Mouse (Mus musculus) bone marrow macrophage, adult 2 months (primary cell): ENCODE measurements around the gene Olfr507. TPM values are rescaled to one million over a fixed set of nuclear protein-coding genes. Genes with fewer than 3 reads are reported as not detected.
"Not testable (repeated sequence)": the region's sequence is repeated elsewhere in the genome, so short reads cannot be mapped to it uniquely, and the experiment has no call there.

Experiments used
- H3K27ac ChIP-seq: 2 replicates; pipeline ENCODE4 v1.5.1; 2012; ENCODE audit warnings: low read depth, low read length; ENCODE audit not compliant: insufficient read depth
- H3K4me1 ChIP-seq: 2 replicates; pipeline ENCODE4 v1.6.1; 2012; ENCODE audit warnings: low read length; ENCODE audit not compliant: control insufficient read depth, insufficient read depth
- H3K4me3 ChIP-seq: 2 replicates; pipeline ENCODE4 v1.5.1; 2012; ENCODE audit warnings: mild to moderate bottlenecking, low read length, moderate library complexity; ENCODE audit not compliant: insufficient read depth
- CTCF ChIP-seq: IDR thresholded peaks from 2 replicates; pipeline ENCODE4 v1.5.1; 2012; ENCODE audit warnings: low read depth, mild to moderate bottlenecking, low read length, moderate library complexity
- POLR2A ChIP-seq: IDR thresholded peaks from 2 replicates; pipeline ENCODE4 v1.6.1; 2012; ENCODE audit warnings: mild to moderate bottlenecking, low read depth, low read length, borderline replicate concordance
- polyA plus RNA-seq: library from polyadenylated mRNA; stranded (reverse); fragments of >200 nt; gene quantifications from 2 replicates; pipeline ENCODE4 v1.2.4, GENCODE M21; 2012; ENCODE audit not compliant: missing spikeins, insufficient read depth, insufficient read length

The Olfr507 gene
- polyA plus RNA-seq: not detected in 2 replicates

- H3K27ac ChIP-seq: no peak within 1 kb of the TSS
- TF ChIP-seq CTCF (no peak), POLR2A (no peak)
- no peaks in the 10 kb centered on the region for H3K4me1 ChIP-seq
- H3K4me3 ChIP-seq: no peak within 1 kb of the TSS
Observed at GRCm38 (mm10) chr7:108621514-108621913, at the start of gene Olfr507. Olfr507 (plus strand) TSS chr7:108621814.

- Histone ChIP-seq H3K27ac (no peak overlapping the region), H3K4me3 (no peak overlapping the region), H3K4me1 (no peaks in the 10 kb centered on the region)
- no peak for TF ChIP-seq CTCF
- TF ChIP-seq POLR2A: no peak
Observed at GRCm38 (mm10) chr7:108589797-108590196, 31.8 kb upstream of the Olfr507 start.

- not testable (repeated sequence) for H3K4me1 ChIP-seq, H3K4me3 ChIP-seq, H3K27ac ChIP-seq
Observed at GRCm38 (mm10) chr7:108601916-108602315, 19.7 kb upstream of the Olfr507 start.

DNA sequence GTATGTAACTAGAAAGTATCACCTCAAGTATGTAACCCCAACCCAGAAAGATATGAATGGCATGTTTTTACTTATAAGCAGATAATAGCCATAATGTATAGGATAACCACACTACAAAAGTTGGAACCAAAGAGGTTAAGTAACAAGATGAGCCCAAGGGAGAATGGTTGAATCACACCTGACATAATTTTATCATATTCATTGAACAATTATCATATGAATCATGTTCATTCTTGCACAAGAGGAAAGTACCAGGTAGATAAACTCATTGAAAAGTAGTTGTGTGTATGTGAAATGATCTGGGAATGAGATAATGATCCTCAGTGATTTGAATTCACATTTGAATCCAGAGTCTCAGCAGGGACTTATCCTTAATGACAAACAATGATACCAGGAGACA is 11.1 kb upstream of the Olfr507 start, which contains the start of gene Olfr506:
TSS of gene Olfr506 (plus strand) at position 301 of the 400 bp plus-strand sequence.
- Histone ChIP-seq H3K4me1 (no peaks in the 10 kb centered on the region), H3K4me3 (no peak within 1 kb of the TSS), H3K27ac (no peak within 1 kb of the TSS)
- TF ChIP-seq CTCF: no peak
- TF ChIP-seq POLR2A: no peak

DNA sequence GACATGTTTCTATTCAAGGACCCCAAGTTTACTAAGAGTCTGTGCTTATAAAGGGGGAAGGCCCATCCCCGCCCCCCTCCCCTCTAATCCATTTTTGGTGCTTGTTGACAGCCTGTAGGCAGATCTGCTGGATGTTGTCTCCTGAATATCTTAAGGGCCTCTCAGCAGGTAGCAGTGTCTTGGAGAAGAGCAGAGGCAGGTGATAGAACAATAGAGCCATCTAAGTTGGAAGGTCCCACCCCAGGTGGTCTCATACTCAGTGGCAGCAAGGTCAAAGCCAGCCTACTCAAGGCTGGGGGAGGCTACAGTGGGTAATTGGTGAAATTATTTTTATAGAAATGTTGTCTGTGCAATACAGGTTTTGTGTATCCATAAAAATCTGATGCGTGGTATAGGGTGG is 7.5 kb upstream of the Olfr507 start:
- no peak overlapping the region for H3K27ac ChIP-seq
- no peak overlapping the region for H3K4me3 ChIP-seq
- TF ChIP-seq POLR2A (no peak), CTCF (no peak)
- no peaks in the 10 kb centered on the region for H3K4me1 ChIP-seq

DNA sequence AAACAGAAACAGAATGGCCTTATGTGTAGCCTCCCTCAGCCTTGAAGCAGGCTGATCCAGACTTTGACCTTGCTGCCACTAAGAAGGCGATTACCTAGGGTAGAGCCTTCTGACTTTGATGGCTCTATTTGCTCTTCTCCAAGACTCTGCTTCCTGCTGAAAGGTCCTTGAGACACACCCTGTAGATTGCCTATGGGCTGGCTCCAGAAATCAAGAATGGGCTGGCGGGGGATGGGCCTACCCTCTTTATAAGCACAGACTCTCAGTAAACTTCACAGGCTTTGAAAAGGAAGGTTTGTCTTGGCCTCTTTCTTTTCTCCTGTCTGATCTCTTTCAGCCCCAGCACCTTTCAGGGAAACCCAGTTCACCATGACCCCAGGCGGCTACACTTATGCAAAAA is 4.8 kb upstream of the Olfr507 start:
- H3K27ac ChIP-seq, H3K4me1 ChIP-seq, H3K4me3 ChIP-seq: not testable (repeated sequence)

DNA sequence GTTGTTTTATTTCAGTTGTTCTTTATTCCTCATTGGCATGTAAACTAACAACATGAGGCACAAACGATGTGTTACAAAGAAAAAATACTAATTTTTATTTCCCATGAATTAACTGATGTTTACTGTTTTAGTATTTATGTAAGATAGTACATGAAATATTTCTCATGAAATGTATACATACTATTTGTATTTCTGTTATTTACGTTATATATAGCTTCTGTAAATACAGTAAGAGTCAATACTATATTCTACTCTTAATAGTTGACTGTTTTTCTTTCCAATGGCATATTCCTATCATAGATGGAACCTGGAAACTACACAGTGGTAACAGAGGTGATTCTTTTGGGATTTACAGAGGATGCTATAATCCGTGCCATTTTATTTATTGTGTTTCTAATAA is 8.1 kb downstream of the Olfr507 start, which contains the start of gene Olfr508:
TSS of gene Olfr508 (plus strand) at position 301 of the 400 bp plus-strand sequence.
- TF ChIP-seq POLR2A (no peak), CTCF (no peak)
- no peaks in the 10 kb centered on the region for H3K4me1 ChIP-seq

GRCm38 (mm10) chr7:108651806-108652205 is 30.2 kb downstream of the Olfr507 start, which contains the start of gene Olfr509:
Olfr509 (minus strand) TSS chr7:108651906.
- H3K4me3 ChIP-seq: no peak within 1 kb of the TSS
- no peaks in the 10 kb centered on the region for H3K4me1 ChIP-seq
- TF ChIP-seq POLR2A: no peak
- TF ChIP-seq CTCF: no peak
- no peak within 1 kb of the TSS for H3K27ac ChIP-seq

More for the DNA sequence above, 8.1 kb downstream of the Olfr507 start, which contains the start of gene Olfr508:
- no peak within 1 kb of the TSS for H3K4me3 ChIP-seq
- H3K27ac ChIP-seq: no peak within 1 kb of the TSS

- Histone ChIP-seq H3K4me1 (no peaks in the 10 kb centered on the region), H3K4me3 (no peak overlapping the region), H3K27ac (no peak overlapping the region)
- TF ChIP-seq POLR2A: no peak
- TF ChIP-seq CTCF: no peak
Observed at GRCm38 (mm10) chr7:108662419-108662818, 40.8 kb downstream of the Olfr507 start.

DNA sequence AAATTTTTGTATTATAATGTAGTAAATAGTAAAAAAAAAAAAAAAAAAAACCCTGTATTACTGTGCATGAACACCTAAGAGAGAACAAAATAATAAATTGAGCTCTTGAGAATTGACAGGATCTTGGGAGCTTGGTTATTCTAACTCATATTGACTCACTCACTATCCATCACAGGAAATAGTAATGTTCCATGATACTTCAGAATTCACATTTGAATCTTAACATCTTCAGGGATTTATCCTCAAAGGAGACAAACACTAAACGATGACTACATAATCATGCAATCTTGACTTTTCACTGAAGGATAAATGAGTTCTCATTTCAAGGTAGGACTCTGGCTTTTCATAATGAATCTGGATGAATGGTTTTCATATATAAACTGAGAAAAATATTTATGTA is 44.5 kb downstream of the Olfr507 start, which contains the start of gene Olfr510:
TSS of gene Olfr510 (plus strand) at position 301 of the 400 bp plus-strand sequence.
- Histone ChIP-seq H3K4me1 (no peaks in the 10 kb centered on the region), H3K27ac (no peak within 1 kb of the TSS), H3K4me3 (no peak within 1 kb of the TSS)
- TF ChIP-seq POLR2A: no peak
- no peak for TF ChIP-seq CTCF

GRCm38 (mm10) chr7:108671058-108671457 is 49.4 kb downstream of the Olfr507 start:
- no peaks in the 10 kb centered on the region for H3K4me1 ChIP-seq
- TF ChIP-seq CTCF: no peak
- no peak overlapping the region for H3K4me3 ChIP-seq
- H3K27ac ChIP-seq: no peak overlapping the region

Other genes starting within 250 kb of the Olfr507 start
- gene Olfr495, start 228.6 kb upstream of the Olfr507 start, polyA plus RNA-seq: not detected in 2 replicates
- not detected in 2 replicates for gene Olfr497, start 201.4 kb upstream of the Olfr507 start, polyA plus RNA-seq
- gene Olfr498, start 156.5 kb upstream of the Olfr507 start, polyA plus RNA-seq: not detected in 2 replicates
- not detected in 2 replicates for gene Olfr502, start 96.7 kb upstream of the Olfr507 start, polyA plus RNA-seq
- not detected in 2 replicates for gene Olfr503, start 77.3 kb upstream of the Olfr507 start, polyA plus RNA-seq
- gene Olfr504, start 56.0 kb upstream of the Olfr507 start, polyA plus RNA-seq: not detected in 2 replicates
- not detected in 2 replicates for gene Olfr506, start 11.0 kb upstream of the Olfr507 start, polyA plus RNA-seq
- gene Olfr508, start 8.2 kb downstream of the Olfr507 start, polyA plus RNA-seq: not detected in 2 replicates
- not detected in 2 replicates for gene Olfr509, start 30.1 kb downstream of the Olfr507 start, polyA plus RNA-seq
- not detected in 2 replicates for gene Olfr510, start 44.6 kb downstream of the Olfr507 start, polyA plus RNA-seq
- gene Olfr512, start 91.5 kb downstream of the Olfr507 start, polyA plus RNA-seq: not detected in 2 replicates
- gene Olfr513, start 129.2 kb downstream of the Olfr507 start, polyA plus RNA-seq: not detected in 2 replicates
- gene Olfr514, start 204.2 kb downstream of the Olfr507 start, polyA plus RNA-seq: 0.87 TPM in 1 of 2 replicates, not detected in the other
- not detected in 2 replicates for gene Olfr516, start 228.7 kb downstream of the Olfr507 start, polyA plus RNA-seq